Mouse (Mus musculus): ENCODE measurements around the gene Prss30.

The Prss30 gene

GRCm38 (mm10) chr17:23924531-23925007 is 55.8 kb downstream of the Prss30 start:
- ATAC-seq (ENCODE audit: insufficient number of reproducible peaks, low FRiP score, low TSS enrichment) = peak; percentile 94

Data from cerebellum, adult (tissue).